Mouse (Mus musculus) lung, postnatal 0 days (tissue): ENCODE measurements around the gene Ctnna3.
A peak's percentile ranks its signal among the peaks of the same experiment; 100 is the strongest.

Experiments used
- CTCF ChIP-seq: IDR thresholded peaks from 2 replicates; pipeline ENCODE4 v1.5.1; 2016; ENCODE audit warnings: antibody characterized with exemption, mild to moderate bottlenecking
- EP300 ChIP-seq: IDR thresholded peaks from 2 replicates; pipeline ENCODE4 v1.6.1; 2016; ENCODE audit warnings: antibody characterized with exemption, mild to moderate bottlenecking, control low read depth

DNA sequence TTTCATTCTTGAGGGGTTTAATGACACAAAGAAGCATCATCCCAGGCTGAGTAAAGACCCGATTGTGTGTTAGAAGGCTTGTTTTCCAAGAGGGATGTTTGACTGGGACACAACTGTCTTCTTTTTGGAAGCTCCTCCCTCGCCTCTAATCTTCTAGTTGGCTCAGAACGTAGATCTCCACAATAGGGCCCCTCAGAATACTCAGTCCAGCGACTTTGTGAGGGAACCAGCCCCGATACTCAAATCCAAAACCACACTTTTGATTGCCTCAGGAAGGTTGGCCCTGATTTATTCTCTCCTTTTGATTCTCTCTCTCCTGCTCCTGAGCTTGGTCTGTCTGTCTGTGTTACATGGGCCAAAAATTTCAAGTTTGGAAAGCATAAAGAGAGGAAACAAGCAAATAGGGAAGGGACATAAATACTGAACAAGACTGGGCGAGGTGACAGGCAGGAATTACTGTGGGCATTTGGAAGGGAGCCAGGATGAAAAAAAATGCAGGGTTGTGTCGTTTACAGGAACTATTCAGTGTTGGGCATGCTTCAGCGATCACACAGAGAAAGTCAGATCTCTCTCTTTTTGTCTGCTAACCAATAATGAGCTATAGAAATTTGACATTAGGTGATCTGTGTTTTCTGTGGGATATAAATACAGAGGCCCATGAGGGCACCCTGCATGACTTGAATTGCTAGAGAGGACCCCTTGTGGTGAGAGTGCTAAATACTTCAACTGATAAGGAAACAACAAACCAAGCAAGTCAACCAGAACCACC is 25.4 kb downstream of the Ctnna3 start:
- peak; percentile 31 for TF ChIP-seq CTCF
- no peak for TF ChIP-seq EP300
